Mouse (Mus musculus): ENCODE results near the gene Tmem229b.
"Not testable (repeated sequence)": the region's sequence is repeated elsewhere in the genome, so short reads cannot be mapped to it uniquely, and the experiment has no call there.

Tmem229b gene

DNA sequence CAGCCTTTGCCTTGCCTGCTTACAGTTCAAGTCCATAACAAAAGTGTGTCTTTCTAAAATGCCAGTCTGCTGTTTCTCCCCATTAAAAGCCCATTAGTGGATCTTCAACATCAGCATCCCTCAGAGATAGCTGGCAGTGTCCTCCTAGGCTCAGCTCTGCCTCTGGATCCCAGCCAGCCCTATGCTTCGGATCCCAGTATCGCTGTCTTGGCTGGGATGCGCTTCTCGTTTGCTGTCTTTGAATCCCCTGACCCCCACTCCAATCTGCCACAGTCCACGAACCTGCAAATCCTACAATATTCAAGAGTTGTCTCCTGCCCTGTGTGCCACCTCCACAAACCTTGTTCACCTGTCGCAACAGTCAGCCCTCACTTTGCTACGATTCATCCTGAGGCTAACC is 36.7 kb downstream of the Tmem229b start:
- in situ Hi-C loops (cut with MboI; ENCODE audit: unreplicated experiment in 2 of 2): loop anchor here in 1 of 2 experiments (5.0 kb wide), 1 partner anchor 48 kb away; no protein-coding TSS in a partner anchor

DNA sequence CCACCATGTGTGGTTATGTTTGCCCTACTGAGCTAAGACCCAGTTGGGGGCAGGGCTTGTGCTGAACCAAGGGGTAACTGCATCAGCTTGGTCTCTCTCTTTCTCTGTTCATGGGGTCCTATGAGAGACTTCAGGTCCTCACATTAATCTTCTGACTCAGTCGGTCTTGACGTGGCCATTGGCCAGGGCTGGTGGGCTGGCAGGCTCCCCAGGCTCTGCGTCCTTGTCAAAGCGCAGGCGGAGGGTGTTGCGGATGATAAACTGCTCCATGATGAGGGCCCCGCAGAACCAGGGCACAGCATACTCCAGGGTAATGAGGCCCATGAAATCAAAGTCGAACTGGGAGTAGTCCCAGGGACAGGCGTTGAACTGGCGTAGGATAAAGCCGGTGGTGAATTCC is 42.9 kb downstream of the Tmem229b start:
- in situ Hi-C loops (cut with MboI; ENCODE audit: unreplicated experiment in 2 of 2): not testable (repeated sequence)

DNA sequence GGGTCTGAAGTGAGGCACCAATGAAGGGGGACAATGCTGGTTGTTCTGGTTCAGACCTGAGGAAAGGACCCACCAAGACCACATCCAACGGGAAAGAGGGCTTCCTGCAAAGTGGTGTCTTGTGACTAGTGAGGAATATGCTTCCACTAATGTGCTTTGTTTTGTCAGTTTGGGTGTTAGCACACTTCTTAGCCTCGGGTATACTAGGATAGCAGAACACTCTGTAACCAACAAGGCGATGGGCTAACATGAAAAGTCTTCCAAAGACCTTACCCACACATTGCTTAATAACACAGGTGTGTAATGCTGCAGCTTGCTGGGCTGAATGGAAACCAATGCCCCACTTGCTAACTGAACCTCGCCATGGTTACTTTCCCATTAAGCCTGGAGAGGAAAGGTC is 51.0 kb downstream of the Tmem229b start:
- in situ Hi-C loops (cut with MboI; ENCODE audit: unreplicated experiment in 2 of 2): no loop called here

DNA sequence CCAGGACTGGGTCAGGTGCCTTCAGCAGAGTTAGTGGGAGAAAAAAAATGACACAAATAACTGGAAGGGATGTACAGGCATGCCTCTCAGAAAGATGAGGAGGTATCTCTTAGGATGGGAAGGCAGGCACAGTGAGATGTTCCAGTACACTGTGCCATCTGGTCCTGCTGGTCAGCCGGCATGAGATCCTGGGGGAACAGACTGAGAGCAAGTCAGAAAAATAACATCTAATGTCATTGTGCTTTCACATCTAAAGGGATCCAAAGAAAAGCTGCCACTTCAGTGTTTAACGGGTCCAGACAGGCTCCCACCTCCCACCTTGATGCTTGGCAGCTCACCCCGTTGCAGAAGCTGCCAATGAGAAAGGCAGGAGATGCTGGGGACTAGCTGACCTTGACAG is 54.9 kb downstream of the Tmem229b start:
- in situ Hi-C loops (cut with MboI; ENCODE audit: unreplicated experiment in 2 of 2): no loop called here

DNA sequence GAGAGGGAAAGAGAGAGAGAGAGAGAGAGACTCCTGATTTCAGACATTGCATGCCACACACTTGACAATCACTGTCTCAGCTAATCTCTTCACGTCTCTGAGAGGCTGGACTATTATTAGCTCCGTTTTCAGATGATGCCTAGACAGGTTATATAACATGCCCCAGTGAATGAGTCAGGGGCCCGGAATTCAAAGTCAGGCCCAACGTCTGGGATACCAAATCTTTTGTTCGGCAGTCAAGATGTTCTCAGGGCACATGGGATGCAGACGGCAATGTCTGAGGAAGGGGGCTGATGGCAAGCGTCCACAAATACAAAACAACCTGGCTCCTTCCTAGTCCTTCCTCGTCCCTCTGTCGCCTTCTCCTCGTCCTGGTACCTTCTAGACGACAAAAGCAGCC is 55.4 kb downstream of the Tmem229b start:
- in situ Hi-C loops (cut with MboI; ENCODE audit: unreplicated experiment in 2 of 2): no loop called here

DNA sequence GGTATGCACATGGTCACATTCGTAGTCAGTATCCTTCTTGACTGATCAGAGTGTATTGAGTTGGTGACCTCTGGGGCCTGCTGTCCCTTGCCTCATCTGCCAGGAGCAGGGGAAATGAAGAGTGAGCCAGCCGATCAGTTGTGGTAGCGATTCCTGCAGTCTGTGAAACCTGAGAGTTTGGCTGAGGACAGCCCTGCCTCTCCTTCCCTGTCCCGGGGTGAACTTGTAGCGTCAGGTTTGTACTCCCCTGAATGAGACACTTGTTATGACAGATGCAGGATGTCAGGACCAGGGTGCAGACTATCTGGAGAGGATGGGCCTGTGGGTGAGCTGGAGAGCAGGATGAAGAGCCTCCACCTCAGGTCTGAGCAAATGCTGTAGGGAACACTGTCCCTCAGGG is 59.8 kb downstream of the Tmem229b start:
- in situ Hi-C loops (cut with MboI; ENCODE audit: unreplicated experiment in 2 of 2): no loop called here

DNA sequence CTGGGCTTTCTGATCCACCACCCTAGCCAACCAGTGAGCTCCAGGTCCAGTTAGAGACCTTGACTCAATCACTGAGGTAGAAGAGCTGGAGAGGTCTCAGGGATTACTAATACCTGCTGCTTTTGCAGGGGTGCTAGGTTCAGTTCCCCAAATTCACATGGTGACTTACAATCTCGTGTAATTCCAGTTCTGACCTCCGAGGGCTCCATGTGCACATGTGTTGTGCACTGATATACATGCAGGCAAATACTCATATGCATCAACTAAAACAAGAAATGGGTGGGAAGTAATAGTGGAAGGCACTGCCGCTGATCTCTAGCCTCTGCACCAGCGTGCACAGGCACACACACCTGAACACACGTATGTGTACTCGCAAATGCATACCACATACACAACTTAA is 60.3 kb downstream of the Tmem229b start:
- in situ Hi-C loops (cut with MboI; ENCODE audit: unreplicated experiment in 2 of 2): no loop called here

DNA sequence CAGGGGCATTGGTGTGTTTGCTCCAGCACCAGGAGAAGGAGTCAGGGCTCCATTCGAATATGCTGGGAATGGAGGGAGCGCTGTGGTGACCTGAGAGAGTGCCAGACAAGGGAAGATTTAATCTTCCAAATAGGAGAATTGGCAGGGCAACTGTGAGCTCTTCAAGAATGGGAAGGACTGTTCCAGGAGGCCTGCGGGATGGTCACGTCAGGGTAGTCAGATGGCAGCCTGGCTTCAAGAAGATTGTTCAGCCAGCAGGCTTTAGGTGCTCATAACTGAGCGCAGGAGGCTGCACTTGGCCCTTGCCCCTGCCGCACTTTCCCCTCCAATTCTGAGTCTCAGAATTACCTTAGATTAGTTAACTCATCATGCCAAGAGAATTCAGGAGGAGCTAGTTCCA is 64.5 kb downstream of the Tmem229b start:
- in situ Hi-C loops (cut with MboI; ENCODE audit: unreplicated experiment in 2 of 2): no loop called here

DNA sequence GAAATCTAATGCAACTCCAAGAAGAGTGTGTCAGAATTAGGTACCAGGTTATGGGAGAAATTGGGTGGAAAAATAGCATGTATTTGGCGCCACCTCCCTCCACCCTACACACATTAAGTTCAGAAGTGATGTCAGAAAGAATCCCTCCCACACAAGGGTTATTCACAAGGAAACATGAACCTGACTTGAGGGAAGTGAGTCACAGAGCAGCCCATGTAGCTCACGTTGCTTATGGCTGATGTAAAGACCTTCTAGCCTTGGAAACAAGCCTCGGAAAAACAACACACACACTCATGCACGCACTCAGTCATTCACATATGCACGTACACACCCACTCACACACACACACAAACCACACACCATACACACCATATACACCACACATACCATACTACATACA is 67.3 kb downstream of the Tmem229b start:
- in situ Hi-C loops (cut with MboI; ENCODE audit: unreplicated experiment in 2 of 2): no loop called here

DNA sequence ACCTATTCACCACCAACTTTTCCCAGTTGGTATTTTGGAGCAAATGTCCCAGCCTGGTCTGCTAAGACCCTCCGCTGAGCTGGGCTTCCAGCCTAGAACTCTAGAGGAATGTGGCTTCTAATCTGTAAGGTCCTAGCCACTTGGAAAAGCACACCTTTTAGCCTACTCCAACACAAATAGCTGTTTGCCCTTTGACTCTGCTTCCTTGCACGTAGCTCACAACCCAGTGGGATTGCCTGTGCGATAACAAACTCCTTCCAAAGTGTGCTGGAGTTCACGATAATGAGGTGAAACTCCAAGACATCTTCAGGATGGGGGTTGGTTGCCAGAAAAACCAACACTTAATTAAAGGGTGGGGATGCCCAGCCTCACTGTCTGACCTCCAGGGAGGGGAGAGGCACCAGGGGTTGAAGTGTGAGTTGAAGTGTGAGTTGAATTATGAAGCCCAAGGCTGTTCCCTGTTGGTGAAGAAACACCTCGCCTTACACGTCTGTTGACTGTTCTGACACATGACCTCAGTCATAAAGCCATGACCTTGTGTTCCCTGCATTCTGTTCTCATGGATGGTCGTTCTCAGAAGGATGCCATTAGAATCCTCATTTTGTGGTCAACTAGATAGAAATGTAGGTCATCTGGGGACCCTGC is 67.9 kb downstream of the Tmem229b start:
- in situ Hi-C loops (cut with MboI; ENCODE audit: unreplicated experiment in 2 of 2): no loop called here

DNA sequence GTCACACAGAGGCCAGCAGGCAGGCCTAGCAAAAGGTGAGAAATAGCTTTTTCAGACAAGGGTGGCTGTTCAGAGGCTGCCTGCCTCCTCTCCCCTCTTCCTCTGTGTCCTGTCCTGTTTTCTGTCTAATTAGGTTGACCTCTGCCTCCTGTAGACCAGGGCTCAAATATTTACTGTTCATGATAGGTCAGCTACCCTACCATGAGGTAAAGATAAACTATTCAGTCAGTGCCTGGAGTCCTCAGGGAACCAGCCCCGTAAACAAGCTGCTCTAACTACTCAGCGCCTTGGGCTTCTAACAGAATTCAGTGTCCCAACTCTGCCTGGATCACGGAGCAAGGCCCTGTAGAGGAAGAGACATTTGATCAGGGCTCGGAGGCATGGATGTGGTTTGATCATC is 70.9 kb downstream of the Tmem229b start:
- in situ Hi-C loops (cut with MboI; ENCODE audit: unreplicated experiment in 2 of 2): no loop called here

DNA sequence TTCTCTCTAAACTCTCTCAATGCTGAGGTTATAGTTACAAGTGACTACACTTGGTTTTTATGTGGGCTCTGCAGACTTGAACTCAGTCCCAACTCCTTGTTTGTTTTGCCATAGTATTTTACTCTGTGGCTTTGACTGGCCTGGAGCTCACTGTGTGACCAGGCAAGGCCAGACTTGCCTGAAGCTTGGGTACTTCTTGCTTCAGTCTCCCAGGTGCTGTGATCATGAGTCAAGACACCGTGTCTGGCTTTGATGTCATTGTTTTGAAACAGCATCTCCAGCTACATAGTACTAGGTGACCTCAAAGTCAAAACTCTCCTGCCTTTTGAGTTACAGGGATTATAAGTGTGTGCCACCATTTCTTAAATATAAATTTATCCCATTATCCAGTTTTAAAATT is 77.5 kb downstream of the Tmem229b start:
- in situ Hi-C loops (cut with MboI; ENCODE audit: unreplicated experiment in 2 of 2): no loop called here

DNA sequence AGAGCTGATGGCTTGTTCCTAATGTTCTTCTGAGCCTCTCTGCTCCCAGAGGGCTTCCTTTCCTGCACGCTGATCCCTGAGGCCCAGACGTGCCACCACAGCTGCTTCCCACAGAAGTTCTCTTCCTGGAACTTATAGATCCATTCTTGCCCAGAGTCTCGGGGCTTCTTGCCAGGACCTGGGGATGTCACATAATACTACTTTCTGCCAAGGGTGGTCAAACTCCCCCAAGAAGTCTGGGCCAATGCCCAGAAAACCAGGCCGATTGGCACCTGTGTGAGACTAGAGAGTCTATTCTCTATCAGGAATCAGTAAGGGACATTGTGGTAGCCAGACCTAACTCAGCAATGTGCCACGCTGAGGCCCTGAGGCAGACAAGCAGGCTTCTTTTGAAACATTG is 80.1 kb downstream of the Tmem229b start:
- in situ Hi-C loops (cut with MboI; ENCODE audit: unreplicated experiment in 2 of 2): no loop called here

DNA sequence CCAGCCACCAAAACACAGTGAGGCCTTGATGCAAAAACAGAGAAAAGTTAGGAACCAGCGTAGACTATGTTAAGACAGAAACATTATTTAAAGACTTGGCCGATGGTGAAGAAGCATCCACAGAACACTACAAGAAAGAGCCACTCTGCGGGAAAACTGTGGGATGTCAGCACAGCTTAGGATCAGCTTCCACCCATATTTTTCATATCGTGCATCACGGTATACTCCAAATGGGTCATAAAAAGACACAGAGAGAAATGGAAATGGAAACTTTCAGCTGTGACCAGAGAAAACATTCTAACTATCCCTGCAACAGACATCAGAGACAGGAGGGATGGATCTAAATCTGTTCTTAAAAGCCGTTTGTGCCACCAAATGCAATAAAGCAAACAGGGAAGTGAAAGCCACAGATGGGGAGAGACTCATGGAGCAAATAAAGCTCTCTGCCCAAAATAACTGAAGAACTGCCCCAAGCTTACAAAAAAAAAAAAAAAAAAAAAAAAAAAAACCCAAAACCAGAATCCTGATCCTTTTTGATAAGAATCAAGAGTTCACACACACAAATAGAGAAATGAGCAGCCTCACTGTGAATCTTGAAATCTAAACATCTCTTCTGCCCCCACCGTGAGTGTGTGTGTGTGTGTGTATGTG is 83.8 kb downstream of the Tmem229b start:
- in situ Hi-C loops (cut with MboI; ENCODE audit: unreplicated experiment in 2 of 2): loop anchor here (5.0 to 25.0 kb wide), 5 partner anchors 49 to 1236 kb away; no protein-coding TSS in a partner anchor

DNA sequence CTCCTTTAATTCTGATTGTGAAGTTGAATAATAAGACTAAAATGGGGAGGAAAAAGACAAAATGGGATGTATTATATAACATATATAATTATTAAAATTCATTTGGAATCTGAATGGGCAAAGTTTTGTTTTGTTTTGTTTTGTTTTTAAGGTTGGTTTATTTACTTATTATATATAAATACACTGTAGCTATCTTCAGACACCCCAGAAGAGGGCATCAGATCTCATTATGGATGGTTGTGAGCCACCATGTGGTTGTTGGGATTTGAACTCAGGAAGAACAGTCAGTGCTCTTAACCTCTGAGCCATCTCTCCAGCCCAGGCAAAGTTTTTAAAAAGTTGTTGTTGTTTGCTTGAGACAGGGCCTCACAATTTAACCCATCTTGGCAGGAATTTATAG is 84.5 kb downstream of the Tmem229b start:
- in situ Hi-C loops (cut with MboI; ENCODE audit: unreplicated experiment in 2 of 2): loop anchor here (5.0 to 25.0 kb wide), 5 partner anchors 49 to 1236 kb away; no protein-coding TSS in a partner anchor

DNA sequence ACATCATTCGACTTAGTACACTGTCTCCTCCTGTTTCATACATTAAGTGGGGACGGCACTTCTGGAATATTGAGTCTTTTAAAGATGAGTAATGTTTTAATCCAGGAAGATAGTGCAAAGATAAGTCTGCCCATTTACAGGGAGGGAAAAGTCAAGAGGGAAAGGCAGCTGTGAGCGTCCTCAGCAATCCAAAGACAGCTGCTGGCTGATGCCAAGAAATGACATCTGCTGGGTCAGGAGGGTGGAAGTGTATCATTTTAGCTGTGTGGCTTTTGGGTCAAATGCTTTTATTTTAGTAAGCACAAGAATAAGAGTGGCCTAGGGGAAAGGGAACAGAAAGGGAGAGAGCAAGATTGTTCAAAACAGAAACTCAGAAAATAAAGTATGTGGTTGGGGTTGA is 85.4 kb downstream of the Tmem229b start:
- in situ Hi-C loops (cut with MboI; ENCODE audit: unreplicated experiment in 2 of 2): loop anchor here (5.0 to 25.0 kb wide), 5 partner anchors 50 to 1235 kb away; no protein-coding TSS in a partner anchor

DNA sequence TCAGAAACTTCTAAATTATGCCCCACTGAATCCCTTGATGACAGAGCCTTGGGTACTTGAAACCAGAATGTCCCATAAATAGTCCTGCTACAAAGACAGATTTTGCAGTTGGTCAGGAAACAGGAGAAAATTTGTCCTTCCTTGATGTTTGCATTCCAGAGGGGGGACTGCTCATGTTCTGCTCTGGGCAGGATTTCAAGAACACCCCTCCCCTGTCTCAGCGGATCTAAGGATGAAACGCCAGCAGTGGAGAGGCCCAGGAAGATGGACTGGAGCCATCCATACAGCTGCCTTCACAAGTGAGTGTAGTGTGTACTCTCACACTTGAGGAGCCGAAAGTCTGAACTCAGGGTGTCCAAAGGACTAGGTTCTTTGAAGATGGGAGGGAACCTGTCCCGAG is 86.0 kb downstream of the Tmem229b start:
- in situ Hi-C loops (cut with MboI; ENCODE audit: unreplicated experiment in 2 of 2): loop anchor here (5.0 to 25.0 kb wide), 5 partner anchors 51 to 1234 kb away; no protein-coding TSS in a partner anchor

DNA sequence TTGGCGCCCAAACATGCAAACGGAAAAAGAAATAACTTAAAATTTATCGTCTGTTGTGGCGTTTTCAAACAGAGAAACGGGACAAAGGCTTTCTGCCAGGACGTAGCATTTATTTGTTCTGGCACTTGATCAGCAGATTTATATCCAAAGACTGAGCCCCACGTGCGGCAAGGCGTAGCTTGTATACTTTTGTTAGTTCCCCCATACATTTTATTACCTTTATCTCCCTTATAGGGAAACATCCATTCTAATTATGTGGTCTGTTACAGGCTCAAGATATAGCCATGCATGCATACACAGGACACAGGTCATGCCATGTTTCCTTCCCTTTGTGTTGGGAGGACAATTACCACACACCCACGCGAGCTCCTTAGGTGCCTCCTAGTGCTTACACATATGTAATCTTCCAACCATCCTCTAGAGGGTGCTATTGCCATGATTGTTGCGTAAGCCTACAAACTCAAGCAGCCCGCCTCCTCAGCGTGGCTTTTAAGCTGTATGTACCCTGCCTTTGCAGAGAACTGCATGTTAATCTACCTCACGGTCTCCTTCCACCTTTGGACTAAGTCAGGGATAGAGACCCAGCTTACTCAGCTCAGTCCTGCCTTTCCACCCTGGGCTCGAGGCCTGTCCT is 88.2 kb downstream of the Tmem229b start:
- in situ Hi-C loops (cut with MboI; ENCODE audit: unreplicated experiment in 2 of 2): loop anchor here (5.0 to 25.0 kb wide), 7 partner anchors 173 to 1924 kb away; no protein-coding TSS in a partner anchor

DNA sequence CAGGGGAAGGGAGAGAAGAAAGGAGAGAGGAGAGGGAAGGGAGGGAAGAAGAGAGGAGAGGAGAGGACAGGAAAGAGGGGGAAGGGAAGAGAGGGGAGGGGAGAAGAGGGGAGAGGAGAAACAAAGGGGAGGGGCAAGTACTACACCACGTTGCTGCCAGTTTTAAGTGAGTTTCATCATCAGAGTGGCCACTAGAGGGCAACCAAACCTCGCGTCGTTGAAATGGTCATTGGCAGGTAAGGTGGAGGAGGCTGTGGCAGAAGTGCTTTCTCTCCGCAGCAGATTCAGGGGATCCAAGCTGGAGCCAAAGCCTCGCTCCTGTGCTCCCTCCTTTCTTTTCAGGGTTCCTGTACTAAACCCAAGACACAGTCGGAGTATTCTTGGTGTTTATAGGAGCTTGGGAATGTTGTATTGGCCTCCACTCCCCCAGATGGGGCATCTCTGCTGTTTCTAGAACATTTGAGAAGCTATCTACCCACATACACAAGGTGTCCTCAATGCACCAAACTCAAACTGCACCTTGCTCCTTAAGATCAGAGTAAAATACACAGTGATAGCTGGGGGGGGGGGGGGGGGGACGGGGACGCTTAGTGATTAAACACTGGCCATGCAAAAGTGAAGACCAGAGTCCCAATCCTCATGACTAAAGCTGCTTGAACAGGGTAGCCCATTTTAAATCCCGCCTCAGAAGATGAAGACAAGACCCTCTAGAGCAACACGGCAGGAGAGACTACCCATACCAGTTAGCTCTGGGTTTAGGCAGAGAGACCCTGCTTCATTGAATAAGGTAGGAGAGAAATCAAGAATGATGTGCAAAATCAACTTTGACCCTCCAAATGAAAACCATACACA is 89.0 kb downstream of the Tmem229b start:
- in situ Hi-C loops (cut with MboI; ENCODE audit: unreplicated experiment in 2 of 2): loop anchor here (5.0 to 25.0 kb wide), 7 partner anchors 174 to 1924 kb away; no protein-coding TSS in a partner anchor

DNA sequence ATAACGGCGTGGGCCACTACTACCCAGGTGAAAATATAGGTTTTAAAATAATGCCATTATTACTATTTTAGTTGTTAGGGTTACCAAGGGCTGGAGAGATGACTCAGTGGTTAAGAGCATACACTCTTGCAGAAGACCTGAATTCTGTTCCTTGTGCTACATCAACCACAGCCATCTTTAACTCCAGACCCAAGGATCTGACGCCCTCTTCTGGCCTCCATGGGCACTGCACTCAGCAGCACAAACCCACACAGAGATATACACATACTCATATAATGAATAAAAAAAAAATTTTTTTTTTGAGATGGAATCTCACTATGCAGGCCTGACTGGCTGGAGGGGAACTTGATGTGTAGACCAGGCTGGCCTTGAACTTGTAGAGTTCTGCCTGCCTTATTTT is 91.1 kb downstream of the Tmem229b start:
- in situ Hi-C loops (cut with MboI; ENCODE audit: unreplicated experiment in 2 of 2): loop anchor here (5.0 to 25.0 kb wide), 7 partner anchors 176 to 1921 kb away; no protein-coding TSS in a partner anchor

All from v-Abl transformed pro-B cells (cell line).